In genomic region chr10:18545813-18546235, GRCm38 (mm10) we compare ENCODE assay signal across 7 mouse cellular contexts. TPM values are rescaled to one million over a fixed set of nuclear protein-coding genes. Genes with fewer than 3 reads are reported as not detected.
DNase-seq lines count a peak whose midpoint lies in the region; ATAC-seq and TF ChIP-seq lines count a peak whose summit lies in the region.

Hebp2 (minus strand) TSS chr10:18546076.

- H3K36me3 ChIP-seq in intestine, embryonic 15.5 days: no peaks in the 10 kb centered on the region
- no peaks in the 10 kb centered on the region for H3K36me3 ChIP-seq in liver, adult 2 months (ENCODE audit: control insufficient read depth, insufficient read depth, low read length)
- no peaks in the 10 kb centered on the region for H3K36me3 ChIP-seq in midbrain, embryonic 16.5 days (ENCODE audit: control insufficient read depth, insufficient read depth, low read length)
- H3K36me3 ChIP-seq in stomach, embryonic 15.5 days: no peaks in the 10 kb centered on the region

- peak within 1 kb of the TSS; percentile 95 for H3K4me2 ChIP-seq in intestine, embryonic 15.5 days (replicated peaks)
- peak within 1 kb of the TSS; percentile 93 for H3K4me2 ChIP-seq in midbrain, embryonic 16.5 days (ENCODE audit: low read length)
- peak within 1 kb of the TSS; percentile 92 for H3K4me2 ChIP-seq in stomach, embryonic 15.5 days

- WGBS in intestine, embryonic 15.5 days: under 1% methylated on average over 22 of the region's 22 CpGs
- 1% methylated on average over 22 of the region's 22 CpGs for WGBS in liver, adult 2 months
- under 1% methylated on average over 22 of the region's 22 CpGs for WGBS in midbrain, embryonic 16.5 days
- WGBS in stomach, embryonic 15.5 days: under 1% methylated on average over 22 of the region's 22 CpGs

- H3K9me3 ChIP-seq in intestine, embryonic 15.5 days: no peaks in the 10 kb centered on the region
- no peaks in the 10 kb centered on the region for H3K9me3 ChIP-seq in midbrain, embryonic 16.5 days (replicated peaks; ENCODE audit: control insufficient read depth, low read length, poor library complexity, severe bottlenecking)
- H3K9me3 ChIP-seq in stomach, embryonic 15.5 days: no peaks in the 10 kb centered on the region

- peak; percentile 92 for ATAC-seq in intestine, embryonic 15.5 days
- peak; percentile 89 for ATAC-seq in midbrain, embryonic 16.5 days
- peak; percentile 86 for ATAC-seq in stomach, embryonic 15.5 days (ENCODE audit: insufficient read depth, low FRiP score, low read depth)

- no peaks in the 10 kb centered on the region for H3K27me3 ChIP-seq in intestine, embryonic 15.5 days (replicated peaks)
- H3K27me3 ChIP-seq in liver, adult 2 months (ENCODE audit: control insufficient read depth, insufficient read depth, low read length): no peaks in the 10 kb centered on the region
- no peaks in the 10 kb centered on the region for H3K27me3 ChIP-seq in midbrain, embryonic 16.5 days (ENCODE audit: control insufficient read depth, insufficient read depth, low read depth, low read length)
- H3K27me3 ChIP-seq in stomach, embryonic 15.5 days (replicated peaks): no peaks in the 10 kb centered on the region

- H3K4me3 ChIP-seq in cortical plate, adult 2 months (ENCODE audit: insufficient read depth, low read length): peak within 1 kb of the TSS; percentile 39
- H3K4me3 ChIP-seq in intestine, embryonic 15.5 days (replicated peaks): peak within 1 kb of the TSS; percentile 66
- H3K4me3 ChIP-seq in liver, adult 2 months (ENCODE audit: insufficient read depth, low read depth, low read length): peak within 1 kb of the TSS; percentile 58
- peak within 1 kb of the TSS; percentile 67 for H3K4me3 ChIP-seq in midbrain, embryonic 16.5 days (ENCODE audit: low read depth, low read length)
- peak within 1 kb of the TSS; percentile 69 for H3K4me3 ChIP-seq in stomach, embryonic 15.5 days (replicated peaks)

- H3K4me1 ChIP-seq in cortical plate, adult 2 months (ENCODE audit: control insufficient read depth, insufficient read depth, low read length): no peaks in the 10 kb centered on the region
- H3K4me1 ChIP-seq in intestine, embryonic 15.5 days (replicated peaks): peaks cover 7% of the 10 kb centered on the region; the same call in 1 of the 2 replicates
- H3K4me1 ChIP-seq in liver, adult 2 months (ENCODE audit: control insufficient read depth, insufficient read depth, low read length): no peaks in the 10 kb centered on the region
- H3K4me1 ChIP-seq in midbrain, embryonic 16.5 days (ENCODE audit: control insufficient read depth, insufficient read depth, low read length): peaks cover 4% of the 10 kb centered on the region
- H3K4me1 ChIP-seq in stomach, embryonic 15.5 days: peaks cover 9% of the 10 kb centered on the region; the same call in 1 of the 2 replicates

- peak; percentile 43 to 54 for DNase-seq in adrenal gland, postnatal 4 days (ENCODE audit: low spot score in 2 of 2)
- peak; percentile 31 for DNase-seq in gastrocnemius, postnatal 25 days
- peak; percentile 70 for DNase-seq in liver, adult 2 months (ENCODE audit: extremely low read depth, low read depth, low spot score)

- TF ChIP-seq CTCF in cortical plate, adult 2 months (IDR thresholded peaks at IDR 0.05; ENCODE audit: extremely low read depth, insufficient read depth, low read length): peak; percentile 57
- peak; percentile 83 for TF ChIP-seq CTCF in liver, adult 2 months (IDR thresholded peaks at IDR 0.05; ENCODE audit: low read depth, low read length)

- H3K27ac ChIP-seq in cortical plate, adult 2 months (ENCODE audit: insufficient read depth, low read length): no peak within 1 kb of the TSS
- H3K27ac ChIP-seq in intestine, embryonic 15.5 days: no peak within 1 kb of the TSS
- no peak within 1 kb of the TSS for H3K27ac ChIP-seq in liver, adult 2 months (replicated peaks; ENCODE audit: insufficient read depth, low read depth, low read length)
- peak within 1 kb of the TSS; percentile 61 for H3K27ac ChIP-seq in midbrain, embryonic 16.5 days (ENCODE audit: low read length)
- H3K27ac ChIP-seq in stomach, embryonic 15.5 days: peak within 1 kb of the TSS; percentile 82; the same call in 1 of the 2 replicates

- H3K79me2 ChIP-seq in liver, adult 2 months (ENCODE audit: control insufficient read depth, insufficient read depth, low read length): no peaks in the 10 kb centered on the region

- H3K9ac ChIP-seq in intestine, embryonic 15.5 days: peak within 1 kb of the TSS; percentile 70
- H3K9ac ChIP-seq in liver, adult 2 months (ENCODE audit: low read depth, low read length): peak within 1 kb of the TSS; percentile 65
- peak within 1 kb of the TSS; percentile 87 for H3K9ac ChIP-seq in midbrain, embryonic 16.5 days (ENCODE audit: low read depth, low read length)
- H3K9ac ChIP-seq in stomach, embryonic 15.5 days: peak within 1 kb of the TSS; percentile 50

- no peak; the same call in 1 of the 2 replicates for TF ChIP-seq POLR2A in cortical plate, adult 2 months (IDR thresholded peaks at IDR 0.05; ENCODE audit: extremely low read depth, insufficient read depth, low read length)
- TF ChIP-seq POLR2A in liver, adult 2 months (IDR thresholded peaks at IDR 0.05; ENCODE audit: extremely low read depth, insufficient read depth, low read length): no peak

RNA-seq across cellular contexts. Expression of gene Hebp2, which starts in this region (rescaled TPM):
- 10 to 100 TPM in 1 of 2 experiments, 1 to 10 TPM in 1; 7.2 to 10.2 TPM for total RNA-seq in adrenal gland, postnatal 4 days (2021)
- 2.8 and 3.4 TPM in 2 replicates for polyA plus RNA-seq in cortical plate, adult 2 months (2012; rRNA removed)
- total RNA-seq in gastrocnemius, postnatal 25 days (2021): under 1 TPM; 0.59 to 0.91 TPM
- polyA plus RNA-seq in intestine, embryonic 15.5 days (2015; fragmentation: Nextera tagmentation; extraction: Ambion mirVana): 7.4 and 9.0 TPM in 2 replicates
- 0.28 and 0.40 TPM in 2 replicates for total RNA-seq in liver, adult 2 months (2014; rRNA removed)
- 0.10 and 0.33 TPM in 2 replicates for polyA plus RNA-seq in liver, adult 2 months (2012; rRNA removed)
- 10.8 and 11.7 TPM in 2 replicates for polyA plus RNA-seq in midbrain, embryonic 16.5 days (2015; fragmentation: Nextera tagmentation; extraction: Ambion mirVana)
- 25.0 and 34.5 TPM in 2 replicates for polyA plus RNA-seq in stomach, embryonic 15.5 days (2015; fragmentation: Nextera tagmentation; extraction: Ambion mirVana)

Comparison
In these comparisons a context has a peak if more than half of its experiments do, and no peak if none do; other contexts are left out.
1. Peak in DNase-seq in gastrocnemius, postnatal 25 days; RNA of the gene not detected or under 1 TPM.
2. Peak in DNase-seq, H3K4me3 ChIP-seq and H3K9ac ChIP-seq in liver, adult 2 months; RNA of the gene not detected or under 1 TPM.
3. H3K27ac ChIP-seq: peak in midbrain, embryonic 16.5 days (single experiment) and stomach, embryonic 15.5 days (single experiment); none in cortical plate, adult 2 months (single experiment), intestine, embryonic 15.5 days (single experiment) and liver, adult 2 months (single experiment).
4. Peak in every context shown above with its lines, with median percentiles within 50 percentile points of each other: DNase-seq, H3K4me3 ChIP-seq, ATAC-seq, H3K4me2 ChIP-seq and H3K9ac ChIP-seq.